Mouse (Mus musculus) testis, adult 2 months (tissue): ENCODE measurements around the gene Abcb8. TPM values are rescaled to one million over a fixed set of nuclear protein-coding genes. Genes with fewer than 3 reads are reported as not detected.

Experiments used
- H3K27ac ChIP-seq: fragments of 200-500 bp; 2 replicates; pipeline ENCODE4 v1.5.1; 2012; ENCODE audit warnings: low read depth, low read length; ENCODE audit not compliant: control insufficient read depth, insufficient read depth
- H3K27me3 ChIP-seq: fragments of 200-500 bp; 2 replicates; pipeline ENCODE4 v1.6.1; 2012; ENCODE audit warnings: mild to moderate bottlenecking, low read length, moderate library complexity; ENCODE audit not compliant: control insufficient read depth, insufficient read depth
- H3K36me3 ChIP-seq: fragments of 200-500 bp; 2 replicates; pipeline ENCODE4 v1.6.1; 2012; ENCODE audit warnings: mild to moderate bottlenecking, low read length; ENCODE audit not compliant: control insufficient read depth, insufficient read depth
- H3K4me1 ChIP-seq: fragments of 200-500 bp; 2 replicates; pipeline ENCODE4 v1.6.1; 2012; ENCODE audit warnings: low read length; ENCODE audit not compliant: control insufficient read depth, insufficient read depth
- H3K4me3 ChIP-seq: fragments of 200-500 bp; 2 replicates; pipeline ENCODE4 v1.5.1; 2012; ENCODE audit warnings: low read depth, mild to moderate bottlenecking, low read length, moderate library complexity, mixed read lengths; ENCODE audit not compliant: control insufficient read depth
- CTCF ChIP-seq: fragments of 200-500 bp; IDR thresholded peaks from 2 replicates; pipeline ENCODE4 v1.5.1; 2012; ENCODE audit warnings: low read depth, mild to moderate bottlenecking, inconsistent platforms, low read length, moderate library complexity; ENCODE audit not compliant: control insufficient read depth, insufficient read depth, insufficient replicate concordance
- POLR2A ChIP-seq: fragments of 200-500 bp; IDR thresholded peaks from 2 replicates; pipeline ENCODE4 v1.6.1; 2012; ENCODE audit warnings: low read depth, mild to moderate bottlenecking, inconsistent platforms, low read length, moderate library complexity; ENCODE audit not compliant: control insufficient read depth
- polyA plus RNA-seq: library from polyadenylated mRNA; depleted of rRNA; stranded (reverse); fragments of >200 nt; gene quantifications from 2 replicates; pipeline ENCODE4 v1.2.3, GENCODE M21; 2012

Gene Abcb8
- polyA plus RNA-seq, 1 experiment, result 28.1 TPM

DNA sequence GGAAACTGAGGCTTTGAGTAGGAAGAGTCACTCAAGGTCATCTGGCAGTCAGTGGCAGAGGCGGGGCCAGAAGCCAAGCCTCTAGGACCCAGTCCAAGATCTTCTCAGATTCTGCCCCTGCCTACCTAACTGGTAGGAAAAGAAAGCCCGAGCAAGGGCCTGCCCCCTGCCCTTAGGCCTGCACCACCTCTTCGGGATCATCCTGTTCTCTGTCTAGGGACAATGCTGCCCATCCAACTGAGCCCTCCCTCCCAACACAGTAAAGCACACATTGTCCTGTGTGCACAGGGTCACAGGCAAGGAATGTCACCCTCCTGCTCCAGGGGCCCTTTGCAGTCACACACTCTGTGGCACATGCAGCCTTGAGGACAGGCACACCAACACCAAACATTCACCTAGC is 43.4 kb upstream of the Abcb8 start:
- TF ChIP-seq CTCF (no peak), POLR2A (peak; percentile 9; the same call in 1 of the 2 replicates)
- no peaks in the 10 kb centered on the region for H3K27me3 ChIP-seq
- peaks cover 29% of the 10 kb centered on the region for H3K4me1 ChIP-seq
- H3K4me3 ChIP-seq, result peak overlapping the region; percentile 57; the same call in 1 of the 2 replicates
- H3K27ac ChIP-seq, result peak overlapping the region; percentile 29
- H3K36me3 ChIP-seq, result no peaks in the 10 kb centered on the region

DNA sequence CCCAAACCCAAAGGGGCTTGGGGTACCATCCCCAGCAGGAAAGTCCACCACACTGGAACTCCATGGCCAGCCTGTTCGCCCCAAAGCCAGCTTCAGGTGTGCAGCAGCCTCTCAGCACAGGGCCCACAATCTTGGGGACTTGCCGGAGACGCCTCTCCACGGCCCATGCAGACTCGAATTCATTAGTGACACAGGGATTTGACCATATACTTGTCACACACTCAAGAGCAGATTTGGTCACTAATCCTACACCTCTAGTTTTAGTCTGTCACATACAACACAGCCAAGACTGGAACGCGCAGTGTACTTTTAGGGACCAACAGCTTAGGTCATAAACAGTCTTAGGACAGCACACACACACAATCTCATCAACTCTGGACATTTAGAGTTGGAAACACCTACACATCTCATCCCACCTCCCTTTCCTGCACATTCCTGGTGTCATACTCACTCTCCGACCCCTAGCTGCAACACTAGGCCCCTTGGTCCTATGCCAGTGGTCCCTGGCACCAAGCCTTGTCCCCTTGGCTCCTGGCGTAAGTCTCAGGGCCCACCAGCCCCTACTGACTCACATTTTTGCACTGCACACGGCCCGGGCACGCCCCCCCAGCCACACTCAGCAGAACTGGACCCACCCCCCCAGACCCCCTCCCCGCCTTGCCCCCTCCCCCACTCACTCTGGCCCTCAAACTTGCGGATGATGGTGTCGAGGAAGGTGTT is 42.8 kb upstream of the Abcb8 start:
- Histone ChIP-seq H3K4me3 (peak overlapping the region; percentile 81), H3K36me3 (no peaks in the 10 kb centered on the region), H3K27me3 (no peaks in the 10 kb centered on the region), H3K27ac (peak overlapping the region; percentile 29), H3K4me1 (peaks cover 29% of the 10 kb centered on the region)
- TF ChIP-seq CTCF (no peak), POLR2A (no peak)

- H3K4me3 ChIP-seq, result peak within 1 kb of the TSS; percentile 91
- peaks cover 29% of the 10 kb centered on the region for H3K4me1 ChIP-seq
- no peak for TF ChIP-seq CTCF
- TF ChIP-seq POLR2A, result no peak
- peak within 1 kb of the TSS; percentile 96 for H3K27ac ChIP-seq
- H3K27me3 ChIP-seq, result no peaks in the 10 kb centered on the region
- H3K36me3 ChIP-seq, result no peaks in the 10 kb centered on the region
Measured at GRCm38 (mm10) chr5:24351278-24351677, 42.2 kb upstream of the Abcb8 start, which contains the start of gene Kcnh2. Gene Kcnh2 (minus strand): TSS chr5:24351604.

DNA sequence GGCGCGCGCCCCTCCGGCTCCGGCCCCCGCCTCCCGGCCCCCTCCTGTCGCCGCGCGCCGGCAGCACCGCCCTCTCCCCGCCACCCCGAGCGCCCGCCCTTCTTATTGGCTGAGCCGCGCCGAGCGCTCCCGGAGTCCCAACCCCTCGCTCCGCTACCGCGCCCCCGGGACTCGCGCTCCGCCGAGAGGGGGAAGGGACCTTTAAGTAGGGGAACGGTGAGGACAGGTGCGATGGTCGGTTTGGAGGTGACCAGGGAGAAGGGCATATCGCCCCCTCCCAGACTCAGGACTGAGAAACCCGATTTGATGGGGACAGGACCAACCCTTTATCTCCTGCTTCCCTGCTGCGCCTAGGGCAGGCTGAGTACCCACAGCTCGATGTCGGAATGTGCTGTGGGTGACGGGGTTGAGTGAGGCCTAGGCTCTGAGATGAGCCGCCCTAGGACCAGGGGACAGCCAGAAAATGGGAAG is 41.7 kb upstream of the Abcb8 start:
- H3K4me1 ChIP-seq, result peaks cover 30% of the 10 kb centered on the region
- H3K27me3 ChIP-seq, result no peaks in the 10 kb centered on the region
- H3K36me3 ChIP-seq, result no peaks in the 10 kb centered on the region
- H3K27ac ChIP-seq, result peak overlapping the region; percentile 96
- TF ChIP-seq POLR2A, result peak; percentile 78
- TF ChIP-seq CTCF, result no peak
- peak overlapping the region; percentile 91 for H3K4me3 ChIP-seq

GRCm38 (mm10) chr5:24352251-24352859 is 41.1 kb upstream of the Abcb8 start:
- peak overlapping the region; percentile 91 for H3K4me3 ChIP-seq
- peak overlapping the region; percentile 96 for H3K27ac ChIP-seq
- H3K27me3 ChIP-seq, result no peaks in the 10 kb centered on the region
- H3K4me1 ChIP-seq, result peaks cover 33% of the 10 kb centered on the region
- TF ChIP-seq CTCF, result no peak
- H3K36me3 ChIP-seq, result no peaks in the 10 kb centered on the region

DNA sequence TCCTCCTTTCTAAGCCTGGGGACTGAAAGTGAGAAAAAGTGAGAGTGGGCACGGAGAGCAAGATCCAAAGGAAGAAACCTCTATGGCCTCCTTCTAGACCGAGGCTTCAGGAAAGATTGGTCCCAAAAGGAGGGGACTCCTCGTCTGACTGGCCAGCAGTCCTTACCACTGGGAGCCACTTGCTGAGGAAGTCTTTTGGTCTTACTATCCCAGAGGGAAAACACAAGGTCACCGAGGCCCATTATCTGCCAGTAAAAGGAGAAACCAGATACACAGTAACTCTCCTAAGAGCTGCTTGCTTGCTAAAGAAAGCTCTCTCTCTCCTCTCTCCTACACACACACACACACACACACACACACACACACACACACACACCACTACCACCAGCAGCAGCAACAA is 40.1 kb upstream of the Abcb8 start:
- Histone ChIP-seq H3K27me3 (no peaks in the 10 kb centered on the region), H3K36me3 (no peaks in the 10 kb centered on the region), H3K27ac (peak overlapping the region; percentile 96), H3K4me3 (no peak overlapping the region), H3K4me1 (peaks cover 23% of the 10 kb centered on the region)
- TF ChIP-seq POLR2A (peak; percentile 53; the same call in 1 of the 2 replicates), CTCF (no peak)

DNA sequence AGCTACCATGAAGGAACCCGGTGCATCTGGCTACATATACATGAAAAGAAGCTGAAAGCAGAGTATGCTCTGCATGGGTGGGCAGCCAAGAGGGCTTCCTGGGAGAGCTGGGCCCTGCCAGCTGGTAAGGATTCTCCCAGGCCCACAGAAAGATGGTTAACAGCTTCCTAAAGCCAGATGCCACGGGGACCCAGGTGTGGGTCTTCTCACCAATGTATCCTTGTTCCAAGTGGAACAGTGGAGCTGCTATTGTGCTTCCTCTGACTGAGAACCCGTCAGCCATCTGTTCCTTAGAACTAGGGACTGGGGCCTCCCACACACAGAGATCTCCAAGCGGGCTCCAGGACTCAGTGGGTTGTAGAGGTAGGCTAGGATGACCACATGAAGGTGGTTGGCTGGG is 36.7 kb upstream of the Abcb8 start:
- TF ChIP-seq POLR2A (no peak), CTCF (no peak)
- H3K36me3 ChIP-seq, result no peaks in the 10 kb centered on the region
- H3K4me3 ChIP-seq, result no peak overlapping the region
- peaks cover 22% of the 10 kb centered on the region for H3K4me1 ChIP-seq
- no peaks in the 10 kb centered on the region for H3K27me3 ChIP-seq
- no peak overlapping the region for H3K27ac ChIP-seq
